Mouse (Mus musculus): Measurements from ENCODE around the gene Spata3.

DNA sequence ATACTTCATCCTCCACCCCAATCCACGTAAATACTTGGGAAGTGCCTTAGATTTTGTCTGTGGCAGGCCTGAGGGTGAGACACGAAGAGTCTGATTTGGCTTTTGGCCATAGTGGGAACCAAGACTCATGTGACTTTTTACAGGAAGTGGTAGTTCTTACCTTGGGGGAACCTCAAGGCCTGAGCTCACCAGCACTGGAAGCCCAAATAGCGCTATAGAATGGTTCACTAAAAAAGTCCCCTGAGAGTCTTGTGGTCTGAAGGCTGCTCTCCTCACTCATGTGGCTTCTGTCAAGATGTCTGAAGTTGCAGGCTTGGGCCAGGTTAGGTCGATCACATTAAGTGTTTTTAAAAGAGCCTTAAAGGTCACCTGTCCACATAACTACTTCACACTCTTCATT lies 18.6 kb upstream of the Spata3 start:
- TF ChIP-seq CTCF (IDR thresholded peaks at IDR 0.05; ENCODE audit: control insufficient read depth, insufficient read depth, low read length): no peak
- TF ChIP-seq POLR2A (IDR thresholded peaks at IDR 0.05; ENCODE audit: borderline replicate concordance, control insufficient read depth, low read depth, low read length): no peak

All from bone marrow, adult 2 months (tissue).